Mouse (Mus musculus) spleen, adult 12 weeks (tissue): ENCODE measurements around the gene Sec63.
A peak's percentile ranks its signal among the peaks of the same experiment; 100 is the strongest.

ENCODE experiments used
- DNase-seq: peaks from one replicate; pipeline ENCODE4 v3.0.0; 2022; ENCODE audit warnings: low spot score

Gene Sec63

GRCm38 (mm10) chr10:42830409-42830808 lies 69.1 kb downstream of the Sec63 start:
- DNase-seq, result no peak

DNA sequence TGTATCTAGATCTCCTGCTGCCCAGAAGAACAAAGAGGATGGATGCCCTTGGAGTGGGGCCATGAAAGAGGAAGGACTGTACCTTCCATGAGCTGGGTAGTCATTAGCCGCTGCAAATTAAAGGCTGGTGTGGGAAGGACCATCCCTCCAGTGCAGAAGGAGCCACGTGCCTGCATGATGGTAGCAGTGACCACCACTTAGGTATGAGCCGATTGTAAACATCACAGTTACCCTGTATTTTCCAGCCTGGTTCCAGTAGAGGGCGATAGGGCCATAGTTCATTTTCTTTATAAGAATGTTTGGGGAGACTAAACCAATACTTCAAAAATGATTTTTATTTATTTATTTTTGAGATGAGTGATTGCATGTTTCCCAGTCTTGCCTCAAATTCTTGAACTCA lies 71.4 kb downstream of the Sec63 start:
- DNase-seq, result no peak

- no peak for DNase-seq
Measured at GRCm38 (mm10) chr10:42833871-42834727, 72.8 kb downstream of the Sec63 start.

DNA sequence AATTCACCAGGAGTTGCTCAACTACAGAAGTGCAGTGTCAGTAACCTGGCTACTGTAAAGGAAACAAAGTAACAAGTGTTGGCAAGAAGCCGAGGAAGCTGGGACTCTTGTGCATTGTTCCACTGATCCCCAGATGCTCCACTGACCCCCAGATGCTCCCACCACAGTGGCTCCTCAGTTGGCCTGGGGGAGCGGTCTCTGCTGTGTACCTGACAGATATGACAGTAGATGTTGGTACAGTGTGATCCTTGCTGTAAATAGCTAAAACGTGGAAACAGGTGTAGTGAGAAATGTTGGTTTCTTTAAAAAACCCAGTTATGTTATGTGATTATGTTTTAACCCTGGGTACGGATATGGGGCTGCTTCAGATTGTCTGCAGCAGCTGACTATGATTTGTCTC lies 76.8 kb downstream of the Sec63 start:
- DNase-seq, result no peak

- no peak for DNase-seq
Measured at GRCm38 (mm10) chr10:42838736-42839135, 77.4 kb downstream of the Sec63 start.

GRCm38 (mm10) chr10:42840036-42840435 lies 78.7 kb downstream of the Sec63 start:
- DNase-seq, result no peak

- no peak for DNase-seq
Measured at GRCm38 (mm10) chr10:42841531-42842195, 80.4 kb downstream of the Sec63 start.

- peak; percentile 52 for DNase-seq
Measured at GRCm38 (mm10) chr10:42842358-42842757, 81.1 kb downstream of the Sec63 start.

- no peak for DNase-seq
Measured at GRCm38 (mm10) chr10:42843416-42843815, 82.1 kb downstream of the Sec63 start.

- DNase-seq, result no peak
Measured at GRCm38 (mm10) chr10:42845480-42845879, 84.2 kb downstream of the Sec63 start.

- no peak for DNase-seq
Measured at GRCm38 (mm10) chr10:42848179-42849080, 87.1 kb downstream of the Sec63 start.

DNA sequence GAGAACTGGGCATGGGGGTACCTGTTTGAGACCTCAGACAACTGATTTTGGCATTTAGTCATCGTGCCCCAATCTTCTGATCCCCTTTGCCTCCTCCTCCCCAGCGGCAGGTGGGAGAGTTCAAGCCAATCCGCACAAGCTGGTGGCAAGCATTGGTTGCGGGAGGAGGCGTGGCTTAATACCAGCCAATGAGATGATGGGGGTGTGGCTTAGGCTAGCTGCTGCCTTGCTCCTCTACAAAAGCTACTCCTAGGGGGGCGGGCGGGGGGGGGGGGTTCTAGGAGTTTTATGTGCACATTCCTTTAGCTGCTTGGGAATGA lies 87.7 kb downstream of the Sec63 start:
- DNase-seq, result no peak

GRCm38 (mm10) chr10:42854838-42855237 lies 93.5 kb downstream of the Sec63 start:
- DNase-seq, result no peak

- DNase-seq, result no peak
Measured at GRCm38 (mm10) chr10:42855250-42855649, 94.0 kb downstream of the Sec63 start.

GRCm38 (mm10) chr10:42856574-42856973 lies 95.3 kb downstream of the Sec63 start:
- DNase-seq, result no peak

GRCm38 (mm10) chr10:42857021-42857420 lies 95.7 kb downstream of the Sec63 start:
- DNase-seq, result no peak

- no peak for DNase-seq
Measured at GRCm38 (mm10) chr10:42859781-42860158, 98.5 kb downstream of the Sec63 start.

- DNase-seq, result peak; percentile 48
Measured at GRCm38 (mm10) chr10:42860159-42860911, 99.0 kb downstream of the Sec63 start, which contains the start of gene Scml4. Gene Scml4, plus strand, starts transcription at chr10:42860370.

GRCm38 (mm10) chr10:42861446-42861845 lies 100.2 kb downstream of the Sec63 start:
- DNase-seq, result no peak

DNA sequence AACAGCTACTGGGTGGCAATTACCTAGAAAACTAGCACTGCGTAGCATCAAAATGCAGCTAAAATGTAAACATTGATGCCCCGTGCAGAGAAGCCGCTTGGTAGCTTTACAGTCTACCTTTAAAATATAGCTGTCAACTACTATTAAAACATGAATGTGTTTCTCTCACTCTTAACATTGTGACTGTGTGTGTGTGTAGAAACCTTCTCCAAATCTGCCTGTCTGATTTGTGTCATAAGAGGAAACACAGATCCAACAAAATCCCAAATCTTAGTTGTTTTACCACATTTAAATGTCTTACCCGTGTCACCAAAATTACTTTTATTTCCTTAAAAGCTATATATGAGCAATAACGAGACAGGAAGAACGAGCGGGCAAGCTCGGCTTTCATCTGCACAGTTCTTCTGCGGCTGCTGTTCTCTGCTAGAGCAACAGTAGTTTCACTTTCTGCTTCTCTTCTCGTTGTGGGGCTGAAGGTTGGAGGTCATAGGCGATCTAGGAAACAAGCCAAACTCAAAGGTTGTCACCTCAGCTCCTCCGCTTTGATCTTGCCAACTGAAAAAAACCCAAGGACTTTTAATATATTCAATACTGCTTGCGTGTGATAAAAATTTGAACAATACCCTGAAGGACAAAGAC lies 100.9 kb downstream of the Sec63 start:
- DNase-seq, result peak; percentile 14

- no peak for DNase-seq
Measured at GRCm38 (mm10) chr10:42862806-42863205, 101.5 kb downstream of the Sec63 start.
